ENCODE assay signal across 19 mouse cellular contexts in the genomic region with DNA sequence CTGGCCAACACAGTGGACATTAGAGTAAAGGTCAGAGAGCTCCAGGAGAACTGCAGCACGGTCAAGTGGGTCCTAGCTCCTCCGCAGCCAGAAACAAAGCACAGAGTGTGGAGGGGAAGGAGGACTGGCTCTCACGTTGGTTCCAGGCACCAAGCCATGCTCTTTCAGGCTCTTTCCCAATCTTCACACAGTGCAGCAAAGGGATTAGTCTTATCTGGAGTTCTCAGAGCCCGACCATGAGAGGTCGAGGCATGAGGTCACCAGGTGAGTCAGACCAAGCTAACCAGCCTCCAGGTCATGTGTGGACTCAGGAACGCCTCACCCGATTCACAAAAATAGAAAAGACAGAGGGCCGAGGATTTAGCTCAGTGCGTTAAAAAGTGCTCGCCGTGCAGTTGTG. TPM values are rescaled to one million over a fixed set of nuclear protein-coding genes. Genes with fewer than 3 reads are reported as not detected.
DNase-seq lines count a peak whose midpoint lies in the region; ATAC-seq and TF ChIP-seq lines count a peak whose summit lies in the region.
"Had no signal": no experiment of that assay in that cellular context is flagged by ENCODE, and none has a peak within 500 bp of the region (broad histone marks: within the 10 kb centered on the region; RNA-seq: fewer than 3 reads in every experiment).

No protein-coding gene starts in this region.

- TF ChIP-seq POLR2A in kidney, adult 2 months (IDR thresholded peaks at IDR 0.05; ENCODE audit: low read depth, low read length) = no peak

- H3K36me3 ChIP-seq in kidney, embryonic 16.5 days (ENCODE audit: insufficient read depth, low read length) = peaks cover 31% of the 10 kb centered on the region
- no peaks in the 10 kb centered on the region for H3K36me3 ChIP-seq in kidney, adult 2 months (ENCODE audit: control insufficient read depth, insufficient read depth, low read length)
- no peaks in the 10 kb centered on the region for H3K36me3 ChIP-seq in lung, postnatal 0 days (ENCODE audit: insufficient read depth, low read length)
- H3K36me3 ChIP-seq in liver, postnatal 0 days (replicated peaks; ENCODE audit: insufficient read depth, low read length) = peaks cover 29% of the 10 kb centered on the region
- H3K36me3 ChIP-seq: forebrain, embryonic 15.5 days had no signal

- 92% methylated on average over 11 of the region's 11 CpGs for WGBS in kidney, embryonic 16.5 days
- WGBS in kidney, adult 2 months = 89% methylated on average over 11 of the region's 11 CpGs
- WGBS in lung, postnatal 0 days = 79% methylated on average over 11 of the region's 11 CpGs
- WGBS in liver, postnatal 0 days (ENCODE audit: insufficient replicate concordance) = 76% methylated on average over 11 of the region's 11 CpGs

- no peaks in the 10 kb centered on the region for H3K9me3 ChIP-seq in kidney, embryonic 16.5 days (ENCODE audit: low read length)
- no peaks in the 10 kb centered on the region for H3K9me3 ChIP-seq in lung, postnatal 0 days (ENCODE audit: low read length)
- H3K9me3 ChIP-seq in liver, postnatal 0 days (ENCODE audit: low read length) = no peaks in the 10 kb centered on the region
- H3K9me3 ChIP-seq: embryonic facial prominence, embryonic 12.5 days; forebrain, embryonic 15.5 days; heart, embryonic 10.5 days; heart, embryonic 15.5 days; hindbrain, embryonic 12.5 days had no signal

- no peak overlapping the region for H3K4me2 ChIP-seq in kidney, embryonic 16.5 days (replicated peaks; ENCODE audit: low read depth, low read length)
- H3K4me2 ChIP-seq in lung, postnatal 0 days (replicated peaks; ENCODE audit: low read depth, low read length) = no peak overlapping the region
- H3K4me2 ChIP-seq in liver, postnatal 0 days (ENCODE audit: low read depth, low read length) = no peak overlapping the region
- H3K4me2 ChIP-seq: embryonic facial prominence, embryonic 12.5 days; forebrain, embryonic 15.5 days; heart, embryonic 15.5 days; hindbrain, embryonic 12.5 days had no signal

- no peak overlapping the region for H3K4me3 ChIP-seq in kidney, embryonic 16.5 days (ENCODE audit: low read length)
- H3K4me3 ChIP-seq in kidney, adult 2 months (ENCODE audit: insufficient read depth, low read depth, low read length) = no peak overlapping the region
- no peak overlapping the region for H3K4me3 ChIP-seq in lung, postnatal 0 days (ENCODE audit: low read depth, low read length)
- no peak overlapping the region for H3K4me3 ChIP-seq in liver, postnatal 0 days (ENCODE audit: low read depth, low read length)
- H3K4me3 ChIP-seq: embryonic facial prominence, embryonic 12.5 days; forebrain, embryonic 15.5 days; heart, embryonic 10.5 days; heart, embryonic 15.5 days; hindbrain, embryonic 12.5 days had no signal

- TF ChIP-seq CTCF in kidney, adult 2 months (conservative IDR thresholded peaks at IDR 0.05; ENCODE audit: insufficient read depth, insufficient read length, low read depth, low read length) = no peak
- no peak for TF ChIP-seq CTCF in lung, postnatal 0 days (IDR thresholded peaks at IDR 0.05)
- no peak for TF ChIP-seq CTCF in liver, postnatal 0 days (IDR thresholded peaks at IDR 0.05; ENCODE audit: low read depth)

- H3K4me1 ChIP-seq in kidney, embryonic 16.5 days (ENCODE audit: insufficient read depth, low read length) = no peaks in the 10 kb centered on the region
- no peaks in the 10 kb centered on the region for H3K4me1 ChIP-seq in kidney, adult 2 months (ENCODE audit: control insufficient read depth, insufficient read depth, low read length)
- no peaks in the 10 kb centered on the region for H3K4me1 ChIP-seq in lung, postnatal 0 days (ENCODE audit: insufficient read depth, low read depth, low read length)
- no peaks in the 10 kb centered on the region for H3K4me1 ChIP-seq in liver, postnatal 0 days (ENCODE audit: insufficient read depth)
- H3K4me1 ChIP-seq: embryonic facial prominence, embryonic 12.5 days had no signal

- DNase-seq in kidney, adult 2 months = no peak
- DNase-seq in lung, postnatal 0 days (ENCODE audit: low spot score) = peak; percentile 60
- DNase-seq in lung, postnatal 4 days = no peak
- DNase-seq in adipocyte (ENCODE audit: low spot score) = peak; percentile 9
- no peak for DNase-seq in liver, postnatal 0 days
- DNase-seq in cerebellum, adult 18-20 months = no peak
- DNase-seq in retina, embryonic 14.5 days (ENCODE audit: low spot score) = no peak
- DNase-seq: adrenal gland, postnatal 10 days; cerebellum, adult 11 months; cerebellum, adult 9-10 months; cerebellum, postnatal 25 days; gastrocnemius, postnatal 36 days; heart, adult 11 months had no signal

- no peak overlapping the region for H3K27ac ChIP-seq in kidney, embryonic 16.5 days (ENCODE audit: low read length)
- no peak overlapping the region for H3K27ac ChIP-seq in kidney, adult 2 months (ENCODE audit: insufficient read depth, low read depth, low read length)
- H3K27ac ChIP-seq in lung, postnatal 0 days (ENCODE audit: low read length) = no peak overlapping the region
- no peak overlapping the region for H3K27ac ChIP-seq in liver, postnatal 0 days (ENCODE audit: low read depth)
- H3K27ac ChIP-seq: embryonic facial prominence, embryonic 12.5 days; forebrain, embryonic 15.5 days; heart, embryonic 10.5 days; heart, embryonic 15.5 days; hindbrain, embryonic 12.5 days had no signal

- no peaks in the 10 kb centered on the region for H3K27me3 ChIP-seq in kidney, embryonic 16.5 days (ENCODE audit: insufficient read depth, low read length)
- no peaks in the 10 kb centered on the region for H3K27me3 ChIP-seq in kidney, adult 2 months (replicated peaks; ENCODE audit: control insufficient read depth, insufficient read depth, low read length)
- H3K27me3 ChIP-seq in lung, postnatal 0 days (replicated peaks; ENCODE audit: insufficient read depth, low read length) = no peaks in the 10 kb centered on the region
- no peaks in the 10 kb centered on the region for H3K27me3 ChIP-seq in liver, postnatal 0 days (ENCODE audit: insufficient read depth, low read length)
- H3K27me3 ChIP-seq: embryonic facial prominence, embryonic 12.5 days; forebrain, embryonic 15.5 days; heart, embryonic 15.5 days; hindbrain, embryonic 12.5 days had no signal

- TF ChIP-seq EP300 in lung, postnatal 0 days (IDR thresholded peaks at IDR 0.05) = no peak
- no peak for TF ChIP-seq EP300 in liver, postnatal 0 days (IDR thresholded peaks at IDR 0.05; ENCODE audit: low read depth)

- H3K9ac ChIP-seq in kidney, embryonic 16.5 days (replicated peaks; ENCODE audit: low read length) = no peak overlapping the region
- no peak overlapping the region for H3K9ac ChIP-seq in lung, postnatal 0 days (replicated peaks; ENCODE audit: low read depth)
- no peak overlapping the region for H3K9ac ChIP-seq in liver, postnatal 0 days (replicated peaks)
- H3K9ac ChIP-seq: embryonic facial prominence, embryonic 12.5 days; forebrain, embryonic 15.5 days; heart, embryonic 15.5 days; hindbrain, embryonic 12.5 days had no signal

- ATAC-seq in kidney, embryonic 16.5 days (ENCODE audit: low FRiP score, low TSS enrichment) = peak; percentile 39; the same call in 1 of the 2 replicates
- peak; percentile 76 for ATAC-seq in lung, postnatal 0 days
- ATAC-seq in liver, postnatal 0 days = peak; percentile 74
- ATAC-seq: forebrain, embryonic 15.5 days had no signal

RNA-seq across cellular contexts. Expression of gene Cit, which starts 27.0 kb away (rescaled TPM):
- 30.4 and 36.6 TPM in 2 replicates for polyA plus RNA-seq in kidney, embryonic 16.5 days (2015; fragmentation: Nextera tagmentation; extraction: Ambion mirVana)
- 4.5 and 4.8 TPM in 2 replicates for polyA plus RNA-seq in kidney, adult 2 months (2012; rRNA removed)
- polyA plus RNA-seq in lung, postnatal 0 days (2015; fragmentation: Nextera tagmentation; extraction: Ambion mirVana) = 4.8 and 7.4 TPM in 2 replicates
- polyA plus RNA-seq in liver, postnatal 0 days (2015; fragmentation: Nextera tagmentation; extraction: Ambion mirVana) = 9.1 and 11.5 TPM in 2 replicates

Comparison
In these comparisons a context has a peak if more than half of its experiments do, and no peak if none do; other contexts are left out.
1. DNase-seq: peak in lung, postnatal 0 days (single experiment) and adipocyte (single experiment); none in kidney, adult 2 months (single experiment), lung, postnatal 4 days (0 of 2), liver, postnatal 0 days (single experiment), cerebellum, adult 18-20 months (0 of 2) and retina, embryonic 14.5 days (single experiment).
2. Peak in every context shown above with its lines, with median percentiles within 50 percentile points of each other: ATAC-seq.